Mouse (Mus musculus) kidney, adult 2 months (tissue): Measurements from ENCODE around the gene Gm3646.

Experiments
- CTCF ChIP-seq: fragments of 200-500 bp; conservative IDR thresholded peaks from 2 replicates; pipeline ENCODE4 v1.5.1; 2011; ENCODE audit warnings: low read depth, mild to moderate bottlenecking, control low read depth, low read length, moderate library complexity, mixed read lengths; ENCODE audit not compliant: insufficient read depth, insufficient read length
- POLR2A ChIP-seq: fragments of 200-500 bp; IDR thresholded peaks from one replicate; pipeline ENCODE4 v1.6.1; 2011; ENCODE audit warnings: low read depth, low read length, control low read depth

GRCm38 (mm10) chr1:39813067-39813466 is 7.9 kb upstream of the Gm3646 start:
- TF ChIP-seq CTCF = no peak
- TF ChIP-seq POLR2A = no peak
